Mouse (Mus musculus) lung, postnatal 0 days (tissue): ENCODE results near the gene Impdh1.

Experiments
- CTCF ChIP-seq: IDR thresholded peaks from 2 replicates; pipeline ENCODE4 v1.5.1; 2016; ENCODE audit warnings: antibody characterized with exemption, mild to moderate bottlenecking
- EP300 ChIP-seq: IDR thresholded peaks from 2 replicates; pipeline ENCODE4 v1.6.1; 2016; ENCODE audit warnings: antibody characterized with exemption, mild to moderate bottlenecking, control low read depth

GRCm38 (mm10) chr6:29201988-29202387 is 14.2 kb downstream of the Impdh1 start:
- TF ChIP-seq CTCF (no peak), EP300 (no peak)
